Mouse (Mus musculus) neural tube, embryonic 14.5 days (tissue): ENCODE measurements around the gene Bmpr1b. TPM values are rescaled to one million over a fixed set of nuclear protein-coding genes. Genes with fewer than 3 reads are reported as not detected.
A peak's percentile ranks its signal among the peaks of the same experiment; 100 is the strongest.
"Not testable (repeated sequence)": the region's sequence is repeated elsewhere in the genome, so short reads cannot be mapped to it uniquely, and the experiment has no call there.

Experiments used
- ATAC-seq: fragments of 200-750 bp; cut with Nextera tagmentation; 2 replicates; pipeline ENCODE4 v1.8.0; 2017; ENCODE audit warnings: low read depth, mild to moderate bottlenecking, moderate TSS enrichment, moderate library complexity
- H3K27ac ChIP-seq: fragments of 300-500 bp; sonication (generic); 2 replicates; pipeline ENCODE4 v1.5.1; 2014; ENCODE audit warnings: low read depth, mild to moderate bottlenecking, control low read depth, low read length, moderate library complexity, mixed read lengths
- H3K27me3 ChIP-seq: fragments of 300-500 bp; sonication (generic); 2 replicates; pipeline ENCODE4 v1.6.1; 2014; ENCODE audit warnings: low read length; ENCODE audit not compliant: control insufficient read depth, insufficient read depth
- H3K36me3 ChIP-seq: fragments of 300-500 bp; sonication (generic); 2 replicates; pipeline ENCODE4 v1.6.1; 2014; ENCODE audit warnings: low read length, mixed read lengths; ENCODE audit not compliant: control insufficient read depth, insufficient read depth
- H3K4me1 ChIP-seq: fragments of 300-500 bp; sonication (generic); 2 replicates; pipeline ENCODE4 v1.6.1; 2014; ENCODE audit warnings: low read length; ENCODE audit not compliant: control insufficient read depth, insufficient read depth
- H3K4me2 ChIP-seq: fragments of 300-500 bp; sonication (generic); 2 replicates; pipeline ENCODE4 v1.6.1; 2014; ENCODE audit warnings: mild to moderate bottlenecking, low read depth, low read length, control low read depth
- H3K4me3 ChIP-seq: fragments of 300-500 bp; sonication (generic); 2 replicates; pipeline ENCODE4 v1.5.1; 2014; ENCODE audit warnings: low read depth, low read length, control low read depth, mixed read lengths
- H3K9ac ChIP-seq: fragments of 300-500 bp; sonication (generic); replicated peaks from 2 replicates; pipeline ENCODE4 v1.6.1; 2014; ENCODE audit warnings: low read depth, mild to moderate bottlenecking, control low read depth, low read length, mixed read lengths
- H3K9me3 ChIP-seq: fragments of 300-500 bp; sonication (generic); 2 replicates; pipeline ENCODE4 v1.6.1; 2016; ENCODE audit warnings: low read length; ENCODE audit not compliant: control insufficient read depth
- WGBS: fragments of 180-500 bp; shearing (Covaris S2); extraction: QIAGEN DNeasy Blood & Tissue Kit; methylation state at CpG from one replicate; pipeline ENCODE4 v1.1.7; 2014; 5-methylcytosine and 5-hydroxymethylcytosine counted together
- polyA plus RNA-seq: library from polyadenylated mRNA; unstranded; fragments of >200 nt; fragmentation: Nextera tagmentation; extraction: Ambion mirVana; gene quantifications from 2 replicates; pipeline ENCODE4 v1.2.1, GENCODE M21; 2014

The Bmpr1b gene
- 7.5 and 8.2 TPM in 2 replicates for polyA plus RNA-seq

GRCm38 (mm10) chr3:142168863-142169521, at the start of gene Bmpr1b:
Gene Bmpr1b, minus strand, starts transcription at chr3:142169425.
- WGBS, result under 1% methylated on average over 60 of the region's 65 CpGs
- Histone ChIP-seq H3K27me3 (no peaks in the 10 kb centered on the region), H3K4me2 (peak within 1 kb of the TSS; percentile 91), H3K4me1 (no peaks in the 10 kb centered on the region), H3K4me3 (peak within 1 kb of the TSS; percentile 60), H3K27ac (no peak within 1 kb of the TSS), H3K36me3 (no peaks in the 10 kb centered on the region), H3K9ac (peak within 1 kb of the TSS; percentile 55), H3K9me3 (no peaks in the 10 kb centered on the region)
- peak; percentile 95 for ATAC-seq

- H3K9ac ChIP-seq, result no peak overlapping the region
- ATAC-seq, result no peak
- H3K4me3 ChIP-seq, result no peak overlapping the region
- no peaks in the 10 kb centered on the region for H3K36me3 ChIP-seq
- H3K27ac ChIP-seq, result no peak overlapping the region
- H3K4me1 ChIP-seq, result no peaks in the 10 kb centered on the region
- no peaks in the 10 kb centered on the region for H3K9me3 ChIP-seq
- no peak overlapping the region for H3K4me2 ChIP-seq
- H3K27me3 ChIP-seq, result no peaks in the 10 kb centered on the region
- WGBS, result 80% methylated on average over 2 of the region's 2 CpGs
Observed at GRCm38 (mm10) chr3:142212821-142213220, 43.6 kb upstream of the Bmpr1b start.

GRCm38 (mm10) chr3:142212186-142212585, 43.0 kb upstream of the Bmpr1b start:
- Histone ChIP-seq H3K27me3 (no peaks in the 10 kb centered on the region), H3K4me1 (no peaks in the 10 kb centered on the region), H3K36me3 (no peaks in the 10 kb centered on the region), H3K9ac (no peak overlapping the region), H3K4me3 (no peak overlapping the region), H3K4me2 (no peak overlapping the region), H3K27ac (no peak overlapping the region), H3K9me3 (no peaks in the 10 kb centered on the region)
- no peak for ATAC-seq
- 75% methylated on average over 3 of the region's 3 CpGs for WGBS

- Histone ChIP-seq H3K4me1 (no peaks in the 10 kb centered on the region), H3K4me3 (no peak overlapping the region), H3K4me2 (no peak overlapping the region), H3K9ac (no peak overlapping the region), H3K9me3 (no peaks in the 10 kb centered on the region), H3K36me3 (no peaks in the 10 kb centered on the region), H3K27ac (no peak overlapping the region), H3K27me3 (no peaks in the 10 kb centered on the region)
- ATAC-seq, result no peak
- WGBS, result 79% methylated on average over 6 of the region's 6 CpGs
Observed at GRCm38 (mm10) chr3:142209981-142210380, 40.8 kb upstream of the Bmpr1b start.

GRCm38 (mm10) chr3:142209057-142209456, 39.8 kb upstream of the Bmpr1b start:
- Histone ChIP-seq H3K4me2 (no peak overlapping the region), H3K9me3 (no peaks in the 10 kb centered on the region), H3K9ac (no peak overlapping the region), H3K27me3 (no peaks in the 10 kb centered on the region), H3K27ac (no peak overlapping the region), H3K36me3 (no peaks in the 10 kb centered on the region), H3K4me3 (no peak overlapping the region), H3K4me1 (no peaks in the 10 kb centered on the region)
- 79% methylated on average over 11 of the region's 11 CpGs for WGBS
- no peak for ATAC-seq

GRCm38 (mm10) chr3:142207488-142207887, 38.3 kb upstream of the Bmpr1b start:
- ATAC-seq, result no peak
- no peak overlapping the region for H3K4me2 ChIP-seq
- WGBS, result 93% methylated on average over 6 of the region's 6 CpGs
- no peaks in the 10 kb centered on the region for H3K9me3 ChIP-seq
- H3K4me3 ChIP-seq, result no peak overlapping the region
- no peaks in the 10 kb centered on the region for H3K36me3 ChIP-seq
- no peak overlapping the region for H3K9ac ChIP-seq
- H3K27ac ChIP-seq, result no peak overlapping the region
- no peaks in the 10 kb centered on the region for H3K4me1 ChIP-seq
- H3K27me3 ChIP-seq, result no peaks in the 10 kb centered on the region

- H3K4me2 ChIP-seq, result no peak overlapping the region
- H3K27ac ChIP-seq, result no peak overlapping the region
- H3K9ac ChIP-seq, result no peak overlapping the region
- H3K9me3 ChIP-seq, result no peaks in the 10 kb centered on the region
- no peaks in the 10 kb centered on the region for H3K4me1 ChIP-seq
- no peak overlapping the region for H3K4me3 ChIP-seq
- ATAC-seq, result no peak
- H3K27me3 ChIP-seq, result no peaks in the 10 kb centered on the region
- no peaks in the 10 kb centered on the region for H3K36me3 ChIP-seq
- 81% methylated on average over 3 of the region's 3 CpGs for WGBS
Observed at GRCm38 (mm10) chr3:142206316-142206715, 37.1 kb upstream of the Bmpr1b start.

GRCm38 (mm10) chr3:142196142-142196541, 26.9 kb upstream of the Bmpr1b start:
- Histone ChIP-seq H3K4me3 (no peak overlapping the region), H3K27ac (no peak overlapping the region), H3K9me3 (no peaks in the 10 kb centered on the region), H3K27me3 (no peaks in the 10 kb centered on the region), H3K4me2 (no peak overlapping the region), H3K36me3 (no peaks in the 10 kb centered on the region), H3K9ac (no peak overlapping the region), H3K4me1 (no peaks in the 10 kb centered on the region)
- WGBS, result 87% methylated on average over 8 of the region's 8 CpGs
- ATAC-seq, result no peak

- H3K4me2 ChIP-seq, ATAC-seq, H3K36me3 ChIP-seq, H3K27me3 ChIP-seq, H3K4me3 ChIP-seq, H3K27ac ChIP-seq, H3K9ac ChIP-seq, H3K9me3 ChIP-seq, H3K4me1 ChIP-seq: not testable (repeated sequence)
Observed at GRCm38 (mm10) chr3:142191627-142192026, 22.4 kb upstream of the Bmpr1b start.
